Mouse (Mus musculus) large intestine, adult 2 months (tissue): ENCODE measurements around the gene Pbxip1. TPM values are rescaled to one million over a fixed set of nuclear protein-coding genes. Genes with fewer than 3 reads are reported as not detected.
A peak's percentile ranks its signal among the peaks of the same experiment; 100 is the strongest.

Source experiments
- DNase-seq: peaks from one replicate; pipeline ENCODE4 v3.0.0-alpha.2; 2012; ENCODE audit warnings: low read depth, low spot score
- WGBS: fragments of 180-500 bp; shearing (Covaris S2); methylation state at CpG from one replicate; pipeline ENCODE4 v1.1.7; 2018; 5-methylcytosine and 5-hydroxymethylcytosine counted together
- polyA plus RNA-seq: library from polyadenylated mRNA; depleted of rRNA; stranded (reverse); fragments of >200 nt; gene quantifications from 2 replicates; pipeline ENCODE4 v1.2.3, GENCODE M21; 2012

The Pbxip1 gene
- polyA plus RNA-seq, 1 experiment = 44.6 TPM

DNA sequence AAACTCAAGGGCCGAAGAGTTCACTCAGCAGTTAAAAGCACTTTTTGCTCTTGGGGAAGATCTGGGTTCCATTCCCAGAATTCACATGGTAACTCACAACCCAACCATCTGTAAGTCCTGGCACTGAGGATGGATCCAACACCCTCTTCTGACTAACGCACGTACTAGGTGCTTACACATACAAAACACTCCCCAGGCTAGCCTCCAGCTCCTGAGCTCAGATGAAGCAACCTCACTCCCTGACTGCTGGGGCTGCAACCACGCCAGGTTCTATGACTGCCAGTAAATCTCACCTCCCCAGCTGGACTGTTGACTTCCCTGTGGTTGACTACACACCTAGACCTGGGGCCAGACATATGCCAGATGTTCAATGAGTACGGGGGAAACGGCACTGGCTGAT is 29.6 kb upstream of the Pbxip1 start:
- WGBS = 70% methylated on average over 6 of the region's 6 CpGs
- no peak for DNase-seq

DNA sequence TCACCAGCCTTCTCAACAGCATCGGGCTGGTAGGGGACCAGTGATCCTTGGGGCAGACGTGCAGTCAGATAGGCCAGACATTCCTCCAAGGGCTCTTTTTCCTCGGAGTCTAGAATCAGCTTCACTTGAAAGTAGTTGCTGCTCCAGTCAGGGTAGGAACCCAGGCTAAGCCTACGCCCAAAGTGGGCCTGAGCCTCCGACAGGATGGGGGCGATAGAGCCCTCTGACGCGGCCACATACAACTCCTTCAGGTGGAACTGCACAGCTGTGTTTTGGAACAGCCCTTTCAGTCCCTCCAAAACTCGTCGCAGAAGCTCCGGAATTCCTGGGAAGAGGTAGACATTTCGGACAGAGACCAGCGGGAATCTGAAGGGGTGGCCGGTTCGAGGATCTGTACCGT is 28.1 kb upstream of the Pbxip1 start:
- DNase-seq = no peak
- WGBS = 76% methylated on average over 16 of the region's 16 CpGs

DNA sequence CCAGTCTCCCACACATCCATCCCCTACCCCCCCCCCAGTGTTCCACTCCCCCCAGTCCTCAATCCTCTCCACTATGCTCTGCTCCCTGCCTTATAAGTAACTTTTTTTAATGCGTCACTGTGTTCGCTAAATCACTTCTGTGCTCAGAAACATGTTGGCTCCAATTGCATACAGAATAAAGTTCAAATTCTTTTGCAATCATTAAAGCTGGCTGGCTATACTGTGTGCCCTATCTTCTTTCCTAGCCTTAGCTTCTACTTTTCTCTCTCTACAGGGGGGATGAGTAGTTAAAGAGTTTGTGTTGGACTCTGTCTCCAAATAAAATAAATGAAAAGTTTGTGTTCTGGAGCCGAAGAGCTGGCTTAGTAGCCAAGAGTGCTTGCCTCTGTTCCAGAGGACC is 26.8 kb upstream of the Pbxip1 start:
- DNase-seq = no peak
- WGBS = 73% methylated on average over 3 of the region's 3 CpGs

DNA sequence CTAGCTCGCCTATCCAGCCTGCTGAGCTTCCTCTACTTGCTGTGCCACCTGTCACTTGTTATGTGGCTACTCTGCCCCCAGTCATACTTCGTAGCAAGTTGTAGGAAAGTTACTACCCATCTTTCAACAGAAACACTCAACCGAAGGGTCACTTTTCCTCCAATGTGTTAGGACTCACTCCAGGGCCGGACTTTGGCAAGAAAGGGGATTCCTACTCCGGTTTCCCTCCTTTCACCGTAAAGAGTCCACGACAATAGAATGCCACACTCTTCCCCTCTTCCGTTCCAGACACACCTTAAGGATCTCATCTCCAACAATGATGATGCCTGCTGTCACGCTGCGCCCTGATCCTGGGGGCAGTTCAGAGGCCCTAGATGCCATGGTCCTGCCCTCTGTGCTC is 25.6 kb upstream of the Pbxip1 start:
- no peak for DNase-seq
- 50% methylated on average over 10 of the region's 10 CpGs for WGBS

DNA sequence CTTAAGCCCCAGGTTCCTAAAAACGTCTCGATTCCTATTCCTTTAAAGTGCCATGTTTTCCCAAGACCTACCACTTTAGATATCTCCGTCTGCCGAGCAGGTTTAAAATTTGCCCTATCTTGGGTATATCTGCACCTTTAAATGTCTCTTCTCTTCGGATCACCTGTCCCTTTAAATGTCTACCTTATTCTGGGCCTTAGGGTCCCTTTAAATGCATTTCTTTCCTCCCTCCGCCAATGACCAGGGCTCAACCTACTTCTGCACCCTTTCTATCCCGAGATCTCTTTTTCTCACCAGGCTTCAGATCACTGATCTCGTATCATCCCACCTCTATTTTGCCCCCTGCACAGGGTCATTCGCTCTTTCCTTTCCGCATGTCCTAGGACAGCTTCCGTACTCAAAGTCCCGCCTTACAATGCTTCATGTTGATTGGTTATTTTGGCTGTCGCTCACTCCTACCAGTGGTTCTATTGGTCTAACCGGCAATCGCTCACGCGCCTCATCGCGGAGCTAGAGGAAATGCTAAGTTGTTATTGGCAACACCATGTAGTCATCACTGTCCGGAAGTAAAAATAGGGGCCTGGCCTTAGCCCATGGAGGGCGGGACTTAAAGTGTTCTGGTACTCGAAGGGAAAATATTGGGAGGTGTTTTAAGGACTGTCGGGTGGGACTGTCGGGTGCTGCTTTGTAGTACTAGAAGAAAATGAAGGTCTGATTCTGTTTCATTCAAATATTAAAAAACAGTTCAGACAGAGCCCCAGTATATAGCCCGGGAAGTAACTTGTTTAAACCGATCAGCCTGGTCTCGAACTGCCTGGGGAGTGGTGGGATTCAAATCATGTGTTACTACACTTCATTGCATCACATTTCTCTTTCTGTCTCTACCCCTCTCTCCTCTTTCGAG is 24.8 kb upstream of the Pbxip1 start, which contains the start of gene Flad1:
Gene Flad1 (minus strand): TSS at position 381 of the 904 bp plus-strand sequence.
- WGBS = 2% methylated on average over 28 of the region's 28 CpGs
- peak; percentile 92 for DNase-seq

DNA sequence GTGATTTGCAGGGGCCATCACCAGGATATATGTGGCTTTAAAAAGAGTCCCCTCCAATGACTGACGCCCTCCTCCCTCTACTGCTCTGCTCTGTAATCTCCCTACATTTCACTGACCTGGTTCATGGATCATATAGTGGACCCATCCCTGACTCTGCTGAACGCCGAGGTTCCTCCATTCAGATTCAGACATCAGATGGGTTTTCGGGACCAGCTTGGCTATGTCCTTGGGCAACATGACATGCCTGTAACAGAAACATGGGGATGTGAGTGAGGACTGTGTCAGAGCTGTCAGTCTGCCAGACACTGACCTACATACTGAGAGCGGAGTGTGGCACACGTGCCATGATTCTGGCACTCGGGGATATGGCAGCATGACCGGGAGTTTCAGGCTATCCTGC is 20.3 kb upstream of the Pbxip1 start:
- WGBS = 92% methylated on average over 8 of the region's 8 CpGs
- no peak for DNase-seq

DNA sequence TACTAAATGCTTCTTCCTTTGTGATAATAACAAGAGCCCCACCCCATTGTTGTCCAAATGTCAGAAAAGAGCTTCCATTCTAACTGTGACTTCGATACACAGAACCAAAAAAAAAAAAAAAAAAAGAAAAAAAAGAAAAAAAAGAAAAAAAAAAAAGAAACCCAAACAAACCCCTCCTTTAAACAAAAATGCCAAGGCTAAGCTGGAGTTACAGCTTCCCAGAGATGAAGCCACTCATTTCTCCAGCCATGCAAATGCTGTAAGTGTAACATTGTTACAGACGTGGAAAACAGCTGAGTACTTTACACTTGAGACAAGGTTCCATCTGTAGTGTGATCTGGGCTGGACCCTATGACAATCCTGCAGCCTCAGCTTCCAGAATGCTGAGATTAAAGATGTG is 19.4 kb upstream of the Pbxip1 start:
- no peak for DNase-seq
- WGBS = 13% methylated on average over 2 of the region's 2 CpGs

DNA sequence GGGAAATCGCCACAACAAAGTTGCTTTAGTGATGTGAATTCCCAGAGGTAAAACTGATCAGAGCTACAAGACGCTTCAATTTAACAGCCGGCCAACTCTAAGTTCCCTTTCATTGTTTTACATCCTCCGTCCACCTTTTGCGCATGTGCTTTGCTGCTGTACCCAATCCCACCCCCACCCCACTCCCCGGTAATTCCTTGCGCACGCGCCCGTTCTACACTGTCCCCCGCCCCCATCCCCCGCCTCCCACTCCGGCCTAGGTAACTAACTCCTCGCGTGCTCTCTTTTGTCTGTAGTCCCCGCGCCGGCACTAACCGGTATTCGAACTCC is 18.7 kb upstream of the Pbxip1 start:
- under 1% methylated on average over 20 of the region's 20 CpGs for WGBS
- DNase-seq = no peak

DNA sequence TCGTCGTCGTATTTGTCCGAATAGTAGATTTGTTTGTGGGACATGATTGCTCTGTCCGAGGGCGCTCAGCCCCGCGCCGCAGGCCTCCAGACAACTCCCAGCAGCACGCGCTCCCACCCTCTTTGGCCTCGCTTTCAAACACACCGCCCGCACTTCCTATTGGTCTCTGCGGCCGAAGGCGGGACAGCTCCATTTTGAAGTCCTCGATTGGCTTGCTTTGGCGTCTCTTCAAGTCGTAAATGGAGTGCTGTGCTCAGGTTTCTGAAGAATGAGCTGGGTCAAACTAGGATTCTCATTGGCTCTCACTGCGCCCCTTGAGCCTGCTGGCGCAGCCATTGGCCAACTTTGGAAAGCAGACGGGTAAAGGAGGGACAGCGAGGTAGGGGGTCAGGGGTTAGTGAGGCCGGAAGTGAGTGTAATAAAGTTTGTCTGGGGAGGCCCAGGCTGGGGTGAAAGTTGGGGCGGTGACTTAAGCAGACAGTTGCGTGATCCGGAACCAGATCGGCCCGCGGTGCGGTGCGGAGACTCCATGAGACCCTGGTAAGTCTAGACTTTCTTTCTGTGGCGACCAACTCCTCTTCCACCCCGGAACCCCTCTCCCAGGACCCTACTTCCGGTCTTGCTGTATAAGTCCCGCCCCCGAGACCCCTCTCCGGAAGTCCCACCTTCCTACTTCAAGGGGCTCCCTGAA is 18.2 kb upstream of the Pbxip1 start, which contains the start of the genes Cks1b and Shc1:
Gene Cks1b (minus strand): TSS at position 214 of the 691 bp plus-strand sequence.
Gene Shc1 (plus strand): TSS at position 274 of the 691 bp plus-strand sequence.
- WGBS = under 1% methylated on average over 39 of the region's 39 CpGs
- DNase-seq = peak; percentile 98

DNA sequence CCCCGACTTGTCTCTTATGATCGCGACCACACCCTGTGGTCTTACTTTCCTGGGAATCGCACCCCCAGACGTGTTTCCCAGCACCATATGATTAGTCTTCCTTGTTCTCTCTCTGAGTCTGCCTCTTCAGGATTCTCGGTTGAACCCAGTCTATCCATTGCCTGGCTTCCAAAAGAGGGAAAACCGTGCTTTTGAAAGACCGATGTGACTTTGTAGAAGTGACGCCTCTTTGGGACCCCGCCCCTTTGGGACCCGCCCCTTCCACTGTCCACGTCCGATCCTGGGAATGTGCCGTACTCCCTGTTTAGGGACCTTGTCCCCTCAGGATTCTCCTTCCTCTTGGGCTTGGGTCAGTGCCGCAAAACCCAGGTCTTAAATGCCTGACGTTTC is 17.6 kb upstream of the Pbxip1 start:
- WGBS = under 1% methylated on average over 16 of the region's 16 CpGs
- DNase-seq = no peak

DNA sequence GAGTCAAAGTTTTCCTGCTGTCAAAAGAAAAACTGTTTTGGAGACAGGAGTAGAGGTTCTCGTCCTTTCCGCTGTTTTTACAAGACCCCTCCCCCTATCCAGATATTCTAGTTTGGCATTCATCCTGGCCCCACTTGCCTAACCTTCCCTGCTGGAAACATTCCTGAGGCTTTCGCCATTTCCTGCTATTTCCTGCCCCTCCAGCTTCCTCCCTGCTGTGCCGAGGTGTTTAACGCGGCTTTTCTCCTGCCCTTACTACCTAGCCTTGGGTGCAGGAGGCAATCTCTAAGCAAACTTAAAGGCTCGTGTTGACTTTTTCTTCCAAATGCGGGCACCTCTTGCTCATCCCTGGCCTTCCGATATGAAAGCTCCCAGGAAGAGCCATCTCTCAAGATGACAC is 16.9 kb upstream of the Pbxip1 start:
- WGBS = under 1% methylated on average over 9 of the region's 9 CpGs

DNA sequence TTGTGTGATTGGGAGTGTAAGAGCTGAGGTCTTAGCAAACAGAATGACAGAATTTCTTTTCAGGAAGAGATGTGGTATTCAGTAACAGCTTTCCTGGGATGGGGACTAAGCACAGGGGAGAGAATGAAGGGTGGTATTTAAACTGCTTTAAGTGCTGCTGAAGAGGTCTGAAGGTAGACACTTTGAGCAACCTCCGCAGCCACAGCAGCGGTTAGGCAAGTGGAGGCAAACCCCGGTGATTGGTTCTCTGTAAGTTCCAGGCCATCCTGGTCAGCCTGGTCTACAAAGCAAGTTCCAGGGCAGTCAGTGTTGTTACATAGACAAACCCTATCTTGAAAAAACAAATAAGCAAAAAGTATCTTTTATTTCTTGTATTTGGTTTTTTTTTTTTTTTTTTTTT is 16.5 kb upstream of the Pbxip1 start:
- DNase-seq = no peak
- 15% methylated on average over 3 of the region's 3 CpGs for WGBS

More for the DNA sequence above, 16.9 kb upstream of the Pbxip1 start:
- no peak for DNase-seq

DNA sequence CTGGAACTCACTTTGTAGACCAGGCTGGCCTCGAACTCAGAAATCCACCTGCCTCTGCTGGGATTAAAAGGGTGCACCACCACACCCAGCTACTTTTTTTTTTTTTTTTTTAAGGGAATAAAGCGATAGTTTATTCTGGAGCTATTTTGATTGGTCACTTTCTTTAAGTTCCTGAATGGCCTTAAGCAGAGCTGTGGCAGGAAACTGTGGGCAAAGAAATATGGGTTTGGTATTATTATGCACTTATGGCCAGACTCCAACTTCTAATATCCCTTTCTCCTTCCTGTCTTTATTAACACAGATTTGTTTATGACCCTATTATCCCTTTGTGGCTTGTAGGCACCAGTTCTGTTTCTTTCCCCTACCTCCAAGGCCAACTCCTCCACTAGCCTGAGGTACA is 16.1 kb upstream of the Pbxip1 start:
- no peak for DNase-seq
- WGBS = 13% methylated on average over 2 of the region's 2 CpGs

DNA sequence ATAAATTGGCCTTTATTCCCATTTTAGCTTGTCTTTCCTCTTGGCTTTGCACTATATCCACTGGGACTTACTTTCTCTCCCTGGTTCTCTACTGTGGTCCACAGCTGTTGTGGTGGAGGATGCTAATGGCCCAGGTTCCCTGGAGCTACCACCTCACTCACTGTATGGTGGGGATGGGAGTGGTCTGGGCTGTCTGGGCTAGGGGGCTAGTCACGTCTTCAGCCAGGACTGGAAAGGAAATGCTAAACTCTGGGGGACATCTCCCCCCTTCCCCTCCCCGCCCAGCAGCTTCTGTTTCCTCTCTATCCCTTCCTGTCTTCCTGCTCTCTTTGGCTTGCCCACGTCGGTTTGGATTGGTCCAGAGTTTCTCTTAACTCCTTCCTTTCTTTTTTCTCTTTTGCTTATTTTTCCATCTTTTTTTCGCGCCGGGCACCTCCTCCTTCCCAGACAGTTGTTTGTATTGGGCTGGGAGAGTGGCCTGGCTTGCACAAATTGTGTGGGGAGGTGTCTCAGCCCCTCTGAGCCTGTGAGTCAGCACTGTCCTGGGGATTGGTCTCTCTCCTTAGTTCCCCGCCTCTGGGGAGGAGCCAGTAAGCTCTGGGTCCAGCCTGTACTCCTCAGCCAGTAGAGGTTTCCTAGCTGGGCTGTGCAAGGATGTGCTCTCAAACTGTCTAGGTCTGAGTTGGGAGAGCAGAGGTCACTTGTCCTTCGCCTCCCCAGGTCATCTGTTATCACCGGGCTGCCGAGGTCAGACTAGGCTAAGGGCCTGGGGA is 15.3 kb upstream of the Pbxip1 start:
- WGBS = 14% methylated on average over 11 of the region's 11 CpGs
- DNase-seq = no peak

DNA sequence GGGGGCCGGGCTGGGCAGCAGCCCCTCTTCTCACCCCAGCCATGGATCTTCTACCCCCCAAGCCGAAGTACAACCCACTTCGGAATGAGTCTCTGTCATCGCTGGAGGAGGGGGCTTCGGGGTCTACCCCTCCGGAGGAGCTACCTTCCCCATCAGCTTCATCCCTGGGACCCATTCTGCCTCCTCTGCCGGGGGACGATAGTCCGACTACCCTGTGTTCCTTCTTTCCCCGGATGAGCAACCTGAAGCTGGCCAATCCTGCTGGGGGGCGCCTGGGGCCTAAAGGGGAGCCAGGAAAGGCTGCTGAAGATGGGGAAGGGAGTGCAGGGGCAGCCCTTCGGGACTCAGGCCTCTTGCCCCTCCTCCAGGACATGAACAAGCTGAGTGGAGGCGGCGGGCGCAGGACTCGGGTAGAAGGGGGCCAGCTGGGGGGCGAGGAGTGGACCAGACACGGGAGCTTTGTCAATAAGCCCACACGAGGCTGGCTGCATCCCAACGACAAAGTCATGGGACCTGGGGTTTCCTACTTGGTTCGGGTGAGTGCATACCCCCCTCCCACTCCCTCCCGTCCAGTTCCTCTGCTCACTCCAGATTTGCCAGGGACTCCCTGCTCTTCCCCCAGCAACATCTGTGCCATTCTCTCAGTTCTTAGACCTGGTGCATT is 14.6 kb upstream of the Pbxip1 start:
- WGBS = 43% methylated on average over 22 of the region's 22 CpGs
- no peak for DNase-seq

DNA sequence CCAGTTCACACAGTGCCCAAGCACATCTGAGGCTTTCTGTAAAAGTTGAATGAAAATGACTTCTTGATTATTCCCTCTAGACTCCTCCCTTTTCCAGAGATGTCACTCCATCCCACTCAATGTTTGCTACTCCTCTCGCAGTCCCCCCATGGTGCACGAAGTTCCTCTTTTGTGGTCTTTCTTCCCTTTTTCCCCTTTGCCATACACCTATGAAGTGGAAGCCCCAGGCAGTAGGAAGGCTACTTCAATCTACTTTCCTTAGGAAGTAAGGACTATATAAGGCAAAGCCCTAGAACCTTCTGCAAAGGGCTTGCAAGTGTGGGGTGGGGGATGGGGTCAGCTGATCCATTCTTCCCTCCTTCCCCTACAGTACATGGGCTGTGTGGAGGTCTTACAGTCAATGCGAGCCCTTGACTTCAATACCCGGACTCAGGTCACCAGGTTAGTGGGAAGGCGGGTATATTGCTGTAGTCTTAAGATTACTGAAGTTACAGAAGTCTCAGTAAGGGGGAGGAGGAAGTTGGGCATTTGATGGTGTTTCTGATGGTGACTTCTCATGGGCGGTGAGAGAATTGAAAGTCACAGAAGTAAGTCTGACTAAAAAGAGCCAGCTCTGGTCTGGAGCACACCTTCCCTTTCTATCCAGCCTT is 13.8 kb upstream of the Pbxip1 start:
- WGBS = 78% methylated on average over 6 of the region's 6 CpGs
- no peak for DNase-seq

DNA sequence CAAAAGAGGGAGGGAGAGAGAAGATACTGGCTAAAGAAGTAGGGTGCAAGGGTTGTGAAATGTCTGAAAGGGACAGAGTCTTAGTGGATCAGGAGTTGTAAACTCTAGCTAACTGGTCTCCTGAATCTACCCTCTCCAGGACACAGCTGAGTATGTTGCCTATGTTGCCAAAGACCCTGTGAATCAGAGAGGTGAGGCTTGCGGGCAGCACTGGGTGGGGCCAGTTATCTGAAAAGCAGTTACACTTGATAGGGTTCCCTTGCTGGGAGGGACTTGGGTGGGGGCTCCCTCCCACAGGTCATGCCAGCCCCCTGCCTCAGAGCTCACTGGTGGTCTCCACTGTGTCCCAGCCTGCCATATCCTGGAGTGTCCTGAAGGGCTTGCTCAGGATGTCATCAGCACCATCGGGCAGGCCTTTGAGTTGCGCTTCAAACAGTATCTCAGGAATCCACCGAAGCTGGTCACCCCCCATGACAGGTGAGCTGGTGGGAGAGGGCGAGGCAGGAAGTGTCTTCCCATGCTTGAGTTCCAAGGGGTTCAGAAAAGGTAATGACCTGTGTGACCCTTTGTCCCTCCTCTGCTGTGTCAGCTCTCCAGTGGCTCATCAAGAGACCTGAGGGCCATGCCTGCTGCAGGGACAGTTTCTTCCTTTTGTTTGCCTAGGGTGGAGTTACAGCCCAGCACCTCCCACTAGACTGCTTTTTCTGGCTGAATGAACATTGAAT is 11.9 kb upstream of the Pbxip1 start:
- DNase-seq = no peak
- 50% methylated on average over 5 of the region's 5 CpGs for WGBS

DNA sequence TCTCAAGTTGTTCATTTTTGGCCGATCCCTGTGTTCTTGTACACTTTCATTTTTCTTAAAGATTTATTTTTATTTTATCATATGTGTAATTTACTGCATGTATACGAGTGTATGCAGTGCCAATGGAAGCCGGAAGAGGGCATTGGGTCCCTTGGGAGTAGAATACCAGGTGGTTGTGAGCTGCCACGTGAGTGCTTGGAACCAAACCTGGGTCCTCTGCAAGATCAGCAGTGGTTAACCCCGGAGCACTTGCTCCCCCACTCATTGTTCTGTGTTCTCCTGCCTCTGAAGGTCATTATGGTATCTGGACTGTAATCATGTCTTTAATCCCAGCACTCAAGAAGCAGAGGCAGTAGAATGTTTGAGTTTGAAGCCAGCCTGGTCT is 11.4 kb upstream of the Pbxip1 start:
- 54% methylated on average over 5 of the region's 5 CpGs for WGBS
- no peak for DNase-seq

DNA sequence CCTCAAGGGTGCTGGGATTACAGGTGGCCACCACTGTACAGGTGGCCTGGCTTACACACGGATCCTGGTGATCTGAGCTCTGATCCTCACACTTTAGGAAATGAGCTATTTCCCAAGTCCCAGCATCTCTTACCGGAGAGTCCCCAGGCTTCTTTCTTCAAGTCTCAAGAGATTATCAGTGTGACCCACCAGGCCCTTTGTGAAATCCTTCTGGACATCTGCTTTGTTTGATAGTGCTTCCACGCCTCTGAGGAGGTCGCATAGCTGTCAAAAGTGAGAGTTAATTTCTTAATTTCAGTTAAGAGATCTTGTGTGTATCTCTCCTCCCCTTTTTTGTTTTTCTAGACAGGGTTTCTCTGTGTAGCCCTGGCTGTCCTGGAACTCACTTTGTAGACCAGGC is 10.6 kb upstream of the Pbxip1 start:
- 93% methylated on average over 4 of the region's 4 CpGs for WGBS
- DNase-seq = no peak
